Mouse (Mus musculus): ENCODE results near the gene Gm20509.

GRCm38 (mm10) chr9:73154347-73154746, 52.1 kb downstream of the Gm20509 start:
- TF ChIP-seq MAX (IDR thresholded peaks at IDR 0.05; ENCODE audit: low read length) (no peak), UBTF (IDR thresholded peaks at IDR 0.05; ENCODE audit: low read depth, low read length) (no peak), KAT2A (IDR thresholded peaks at IDR 0.05; ENCODE audit: insufficient replicate concordance, low read length) (no peak), NELFE (IDR thresholded peaks at IDR 0.05; ENCODE audit: low read depth, low read length) (no peak), CTCF (conservative IDR thresholded peaks at IDR 0.05 in 1 of 2, IDR thresholded peaks at IDR 0.05 in 1 of 2; ENCODE audit: low read depth in 2 of 2, low read length in 2 of 2) (peak in 1 of 2 experiments; percentile 37; a peak in 2 of 4 replicates), EP300 (IDR thresholded peaks at IDR 0.05; ENCODE audit: low read length) (no peak), TCF12 (IDR thresholded peaks at IDR 0.05; ENCODE audit: low read depth, low read length) (no peak), POLR2A (IDR thresholded peaks at IDR 0.05; ENCODE audit: low read depth, low read length) (no peak), E2F4 (IDR thresholded peaks at IDR 0.05; ENCODE audit: insufficient replicate concordance, low read depth, low read length) (no peak)
